Mouse (Mus musculus) G1E (cell line): ENCODE measurements around the gene Pdpn.

Experiments used
- CTCF ChIP-seq: IDR thresholded peaks from 2 replicates; pipeline ENCODE4 v1.5.1; 2012; ENCODE audit warnings: low read depth, low read length, inconsistent platforms, mixed read lengths
- GATA1 ChIP-seq: IDR thresholded peaks from 2 replicates; pipeline ENCODE4 v1.6.1; 2012; ENCODE audit warnings: borderline replicate concordance, low read length, inconsistent platforms, mixed read lengths

DNA sequence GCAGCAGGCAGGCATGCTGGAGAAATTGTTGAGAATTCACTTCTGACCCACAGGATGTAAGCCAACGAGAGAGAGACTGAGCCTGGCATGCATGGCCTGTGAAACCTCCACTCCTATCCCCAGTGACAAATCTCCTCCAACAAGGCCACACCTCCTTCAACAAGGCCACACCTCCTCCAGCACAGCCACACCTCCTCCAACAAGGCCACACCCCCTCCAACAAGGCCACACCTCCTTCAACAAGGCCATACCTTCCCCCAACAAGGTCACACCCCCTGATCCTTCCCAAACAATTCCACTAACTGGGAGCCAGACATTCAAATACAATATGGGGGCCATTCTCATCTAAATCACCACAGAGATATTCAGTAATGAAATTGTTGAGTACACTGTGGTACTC, 46.0 kb downstream of the Pdpn start:
- no peak for TF ChIP-seq CTCF
- TF ChIP-seq GATA1 = no peak
